Mouse (Mus musculus): ENCODE results near the gene Cacng4.

The Cacng4 gene

DNA sequence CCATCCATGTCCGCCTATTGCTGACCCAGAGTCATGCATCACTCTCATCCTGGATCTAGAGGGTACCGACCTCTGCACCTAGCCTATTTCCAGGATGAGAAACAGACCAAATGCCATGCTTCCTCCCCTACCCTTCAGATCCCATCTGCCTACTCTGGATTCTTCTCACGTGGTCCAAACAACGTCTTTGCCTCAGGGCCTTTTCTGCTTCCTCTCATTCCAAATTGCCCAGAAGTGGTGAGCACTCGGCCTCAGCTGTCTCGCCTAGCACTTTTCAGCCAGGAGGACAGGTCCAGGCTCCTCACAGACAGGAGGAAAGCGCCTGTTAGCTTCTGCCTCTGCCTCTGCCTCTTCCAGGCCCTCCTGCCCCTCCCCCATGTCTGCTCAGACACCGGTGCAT, 21.0 kb downstream of the Cacng4 start:
- no peak for DNase-seq (ENCODE audit: low read depth, low spot score)

DNA sequence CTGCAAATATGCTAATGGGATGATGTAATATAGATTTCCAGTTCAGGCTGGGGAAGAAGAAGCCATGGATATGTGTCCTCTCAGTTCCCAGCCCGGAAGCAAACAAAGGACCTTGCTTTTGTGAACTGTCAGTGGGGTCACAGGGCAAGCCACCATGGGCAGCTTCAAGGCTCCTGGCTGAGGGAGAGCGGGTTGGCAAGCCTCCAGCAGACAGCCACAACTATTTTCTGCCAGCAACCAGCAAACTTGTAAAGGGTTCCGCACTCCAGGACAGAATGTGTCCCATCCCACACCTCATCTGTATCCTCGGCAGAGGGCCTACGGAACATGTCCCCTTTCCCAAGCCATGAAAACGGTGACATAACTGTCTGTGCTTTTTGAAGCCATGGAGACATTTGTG, 22.4 kb downstream of the Cacng4 start:
- no peak for DNase-seq (ENCODE audit: low read depth, low spot score)

DNA sequence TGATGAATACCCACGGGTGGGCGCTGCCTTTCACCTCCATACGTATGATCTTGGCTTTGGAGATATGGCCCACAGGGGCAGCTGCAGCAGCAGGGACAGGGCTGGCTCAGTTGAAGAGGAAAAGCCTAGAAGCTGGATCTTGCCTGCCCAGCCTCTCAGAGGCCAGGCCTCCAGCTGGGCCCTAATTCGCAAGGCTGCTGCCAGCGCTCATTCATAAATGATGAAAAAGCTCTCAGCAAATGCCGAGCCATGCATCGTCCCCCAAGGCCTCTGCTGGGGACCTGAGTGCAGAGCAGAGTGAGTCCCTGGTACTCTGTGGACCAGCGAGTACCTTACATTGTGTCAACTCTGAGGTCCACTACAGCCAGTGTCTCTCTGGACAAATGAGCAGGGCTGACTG, 26.0 kb downstream of the Cacng4 start:
- DNase-seq (ENCODE audit: low read depth, low spot score) = no peak

DNA sequence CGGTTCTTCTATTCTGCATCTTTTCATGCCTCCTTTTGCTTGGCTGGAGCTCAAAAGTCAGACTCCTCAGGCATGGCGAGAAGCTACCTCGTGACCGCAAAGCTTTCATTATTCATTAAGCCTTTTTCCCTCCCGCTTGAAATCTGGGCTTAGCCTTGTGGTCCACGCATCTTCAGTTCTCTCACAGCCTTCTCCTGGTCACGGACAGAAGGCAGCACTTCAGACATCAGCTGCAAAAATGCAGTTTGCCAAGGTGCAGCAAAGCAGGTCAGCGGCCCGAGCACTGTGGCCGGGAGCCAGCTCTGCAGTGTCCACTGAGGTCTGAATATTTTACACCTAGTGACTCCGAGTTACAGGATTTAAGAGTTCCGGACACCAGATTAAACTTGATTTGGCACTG, 27.4 kb downstream of the Cacng4 start:
- no peak for DNase-seq (ENCODE audit: low read depth, low spot score)

DNA sequence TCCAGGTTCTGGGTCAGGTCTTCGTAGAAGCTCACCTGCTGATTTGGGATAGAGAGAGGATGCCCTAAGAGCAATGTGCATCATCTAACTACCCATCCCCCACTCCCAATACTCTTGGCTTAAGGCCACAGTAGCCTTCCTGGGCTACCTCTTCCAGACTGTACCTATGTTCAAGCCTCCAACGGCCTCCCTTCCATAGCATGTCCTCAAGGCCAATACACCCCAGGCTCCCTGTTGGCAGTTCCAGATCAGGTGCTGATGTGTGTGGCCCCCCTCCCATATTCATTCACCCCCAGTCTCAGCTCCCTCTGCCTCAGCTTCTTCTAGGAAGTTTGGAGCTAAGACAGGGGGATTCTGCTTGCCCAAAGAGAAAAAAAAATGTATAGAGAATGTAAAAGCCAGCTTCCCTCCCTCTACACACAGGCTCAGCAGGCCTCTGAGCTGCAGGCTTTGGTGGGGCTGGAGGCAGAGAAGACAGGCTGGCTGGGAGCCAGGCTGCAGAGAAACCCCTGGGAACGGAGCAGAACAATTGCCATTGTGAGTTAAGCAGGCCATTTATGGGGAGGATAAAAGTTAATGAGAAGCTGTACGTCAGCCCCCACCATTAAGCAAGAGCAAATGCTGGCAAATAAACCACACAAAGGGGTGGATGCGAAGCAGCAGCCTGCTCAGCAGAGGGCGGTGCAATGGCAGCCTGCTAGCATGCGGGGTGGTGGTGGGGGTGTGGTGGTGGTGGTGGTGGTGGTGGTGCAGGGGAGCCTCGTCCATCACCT, 31.5 kb downstream of the Cacng4 start:
- no peak for DNase-seq (ENCODE audit: low read depth, low spot score)

DNA sequence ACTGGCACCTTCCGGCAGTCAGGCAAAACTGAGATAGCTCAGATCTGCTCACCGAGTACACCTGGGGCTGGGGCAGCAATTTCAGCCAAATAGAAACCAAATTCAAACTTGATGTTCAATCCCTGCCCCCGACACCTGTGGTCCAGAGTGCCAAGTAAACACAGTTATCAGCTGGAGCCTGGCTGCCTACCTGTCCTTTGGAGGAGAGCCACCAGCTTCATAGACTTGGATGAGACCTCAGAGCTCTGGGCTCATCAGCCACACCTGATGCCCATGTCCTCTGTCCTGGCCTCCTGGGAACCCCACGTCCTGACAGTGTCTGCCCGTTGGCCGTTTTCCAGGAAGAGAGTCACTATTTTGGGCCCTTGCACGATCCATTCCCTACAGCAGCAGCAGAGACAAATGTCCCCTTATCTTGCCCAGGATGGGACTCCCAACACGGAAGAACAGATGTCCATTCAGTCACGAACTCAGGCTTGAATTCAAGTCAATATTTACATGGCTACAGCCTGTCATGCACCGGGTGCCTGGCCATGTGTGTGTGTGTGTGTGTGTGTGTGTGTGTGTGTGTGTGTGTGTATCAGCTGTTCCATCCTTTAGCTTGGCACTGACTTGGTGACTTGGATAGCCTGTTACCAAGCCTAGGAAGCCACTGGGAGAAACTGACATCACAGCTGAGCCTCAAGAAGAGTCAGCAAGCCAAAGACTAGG, 32.4 kb downstream of the Cacng4 start:
- no peak for DNase-seq (ENCODE audit: low read depth, low spot score)

DNA sequence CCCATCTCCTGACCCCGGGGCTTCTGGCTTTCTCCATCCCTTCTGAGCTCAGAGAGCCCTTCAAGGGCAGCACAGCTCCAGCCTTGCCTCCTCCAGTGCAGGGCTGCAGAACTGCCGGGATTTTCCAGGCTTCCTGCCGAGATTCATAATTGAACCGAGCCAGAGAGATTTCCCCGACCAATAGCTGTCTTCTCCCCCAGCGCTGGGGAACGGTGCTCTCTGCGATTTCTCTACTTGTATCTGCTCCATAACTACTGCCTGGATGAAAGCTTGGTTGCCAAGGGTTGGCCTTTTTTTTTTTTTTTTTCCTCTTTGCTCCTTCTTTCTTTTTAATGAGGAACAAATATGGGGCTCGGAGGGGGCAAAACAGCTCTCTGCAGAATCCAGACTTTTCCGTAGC, 34.4 kb downstream of the Cacng4 start:
- DNase-seq (ENCODE audit: low read depth, low spot score) = no peak

DNA sequence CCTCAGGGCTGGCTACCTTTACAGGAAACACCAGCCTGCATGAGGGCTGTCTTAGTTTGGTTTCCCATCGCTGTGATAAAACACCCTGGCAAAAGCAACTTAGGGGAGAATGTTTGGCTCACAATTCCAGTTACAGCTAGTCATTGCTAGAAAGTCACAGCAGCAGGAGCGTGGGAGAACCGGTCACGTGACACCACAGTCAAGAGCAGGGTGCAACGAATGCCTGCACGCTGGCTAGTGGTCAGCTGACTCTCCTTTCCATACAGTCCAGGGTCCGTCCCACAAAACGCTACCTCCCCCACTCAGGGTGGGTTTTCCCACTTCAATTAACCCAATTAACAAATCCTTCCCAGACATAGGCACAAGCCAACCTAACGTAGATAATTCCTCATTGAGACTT, 34.8 kb downstream of the Cacng4 start:
- no peak for DNase-seq (ENCODE audit: low read depth, low spot score)

DNA sequence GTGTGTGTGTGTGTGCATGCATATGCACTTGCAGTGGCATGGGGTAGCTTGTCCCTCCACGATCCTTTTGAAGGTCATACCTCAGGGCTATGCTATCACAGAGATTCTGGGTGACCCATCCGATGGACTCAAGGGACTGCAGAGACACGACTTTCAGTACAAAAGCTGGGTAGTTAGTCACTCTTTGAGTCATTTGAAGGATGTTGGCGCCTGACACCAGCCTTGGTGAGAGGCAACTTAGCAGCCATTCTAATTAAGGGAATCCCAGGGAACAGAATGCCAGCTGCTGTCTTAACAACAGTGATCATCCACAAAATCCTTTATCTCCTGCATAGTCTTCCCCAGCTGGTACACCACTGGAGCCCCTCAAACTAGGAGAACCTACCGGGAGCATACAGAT, 45.2 kb downstream of the Cacng4 start:
- DNase-seq (ENCODE audit: low read depth, low spot score) = no peak

DNA sequence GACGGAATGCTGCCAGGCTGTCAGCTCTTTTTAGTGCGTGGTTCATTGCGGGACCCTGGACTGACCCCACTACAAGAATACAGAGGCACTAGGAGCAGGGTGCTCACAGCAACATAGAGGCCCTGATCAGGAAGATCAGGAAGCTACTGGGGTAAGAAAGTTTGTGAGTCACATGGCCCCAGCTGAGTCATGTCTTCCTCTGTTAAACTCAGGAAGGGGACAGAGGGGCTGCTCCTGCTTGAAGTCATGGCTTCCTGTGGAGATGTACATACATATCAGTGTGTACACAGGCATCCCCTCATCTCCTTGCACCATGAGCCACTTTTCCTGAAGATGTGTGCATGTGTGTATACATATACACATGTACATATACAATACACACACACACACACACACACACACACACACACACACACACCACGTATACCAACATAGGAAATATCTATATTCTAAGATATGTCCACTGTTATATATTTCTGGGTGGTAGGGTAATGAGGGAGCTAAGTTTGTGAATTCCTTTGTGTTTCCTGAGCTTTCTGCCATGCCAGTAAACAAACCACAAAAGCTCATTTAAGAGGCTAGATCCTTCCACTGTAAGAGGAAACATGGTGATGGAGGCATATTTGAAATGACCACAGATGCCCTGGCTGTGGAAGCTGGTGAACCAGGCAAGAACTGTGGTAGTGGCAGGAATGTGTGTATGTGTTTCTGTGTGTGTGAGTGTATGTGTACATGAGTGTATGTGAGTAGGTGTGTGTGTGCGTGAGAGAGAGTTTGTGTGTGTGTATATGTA, 45.9 kb downstream of the Cacng4 start:
- DNase-seq (ENCODE audit: low read depth, low spot score) = no peak

DNA sequence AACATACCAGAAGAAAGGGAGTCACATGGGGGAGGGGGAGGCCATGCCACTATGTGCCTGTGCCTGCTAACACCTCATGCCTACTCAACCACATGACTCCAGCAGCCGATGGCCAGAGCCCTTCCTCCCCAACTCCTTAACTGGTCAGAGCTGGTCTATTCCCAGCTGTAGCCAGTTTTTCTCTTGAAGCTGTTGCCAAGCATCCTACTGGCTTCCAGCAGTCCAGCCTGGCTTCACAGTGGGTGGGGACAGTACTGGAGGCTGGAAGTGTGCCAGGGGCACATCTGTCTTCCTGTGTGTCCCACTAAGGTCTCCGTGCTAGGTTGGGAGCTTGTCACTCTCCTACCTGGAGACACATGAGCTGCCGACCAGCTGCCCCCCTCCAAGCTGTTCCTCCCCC, 51.3 kb downstream of the Cacng4 start:
- DNase-seq (ENCODE audit: low read depth, low spot score) = no peak

DNA sequence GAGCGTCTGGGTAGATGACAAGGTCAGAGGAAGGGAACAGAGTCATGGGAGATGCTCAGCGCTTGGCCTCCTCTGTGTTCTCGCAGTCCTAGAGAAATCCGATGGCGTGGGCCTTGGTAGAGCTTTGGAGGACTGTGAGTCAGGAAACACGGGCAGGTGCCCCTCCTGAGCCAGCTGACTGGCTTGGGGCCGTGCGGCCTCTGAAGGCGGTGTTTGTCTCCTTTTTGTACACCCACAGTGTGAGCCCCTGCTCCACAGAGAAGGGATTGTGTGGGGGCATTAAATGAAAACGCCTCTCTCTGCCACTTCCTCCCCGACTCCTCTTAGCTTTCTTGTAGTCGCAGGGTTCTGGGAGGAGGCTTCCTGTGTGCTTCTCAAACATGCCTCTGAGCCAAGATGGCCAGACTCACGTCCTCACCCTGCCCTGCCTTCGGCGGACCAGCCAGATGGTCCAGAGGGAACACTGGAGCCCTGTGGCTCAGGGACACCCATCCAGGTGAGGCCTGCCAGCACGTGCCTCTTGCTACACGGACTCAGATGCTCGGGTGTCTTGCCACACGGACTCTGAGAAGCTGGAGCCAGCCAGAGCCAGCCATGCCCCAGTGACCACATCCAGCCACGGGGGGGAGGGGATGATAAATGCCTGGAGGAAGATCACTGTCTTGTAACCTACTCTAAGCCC, 55.8 kb downstream of the Cacng4 start:
- DNase-seq (ENCODE audit: low read depth, low spot score) = no peak

DNA sequence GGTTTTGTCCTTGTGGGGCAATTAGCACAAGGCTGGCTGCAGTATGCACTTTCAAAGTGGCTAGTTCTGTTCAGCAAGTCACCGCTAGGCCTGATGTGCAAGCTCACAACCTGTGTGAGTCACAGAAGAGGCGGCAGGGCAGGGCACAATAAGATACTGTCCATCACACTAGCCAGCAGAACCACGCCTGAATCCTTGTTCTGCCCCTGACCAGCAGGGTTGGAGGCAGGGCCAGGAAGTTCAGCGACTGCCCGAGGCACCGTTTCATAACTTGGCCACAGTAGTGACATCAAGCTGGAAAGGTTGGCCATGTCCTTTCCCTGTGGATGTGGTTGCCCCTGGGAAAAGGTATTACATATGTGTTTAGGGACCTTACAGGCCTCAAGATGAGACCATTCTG, 56.5 kb downstream of the Cacng4 start:
- DNase-seq (ENCODE audit: low read depth, low spot score) = no peak

DNA sequence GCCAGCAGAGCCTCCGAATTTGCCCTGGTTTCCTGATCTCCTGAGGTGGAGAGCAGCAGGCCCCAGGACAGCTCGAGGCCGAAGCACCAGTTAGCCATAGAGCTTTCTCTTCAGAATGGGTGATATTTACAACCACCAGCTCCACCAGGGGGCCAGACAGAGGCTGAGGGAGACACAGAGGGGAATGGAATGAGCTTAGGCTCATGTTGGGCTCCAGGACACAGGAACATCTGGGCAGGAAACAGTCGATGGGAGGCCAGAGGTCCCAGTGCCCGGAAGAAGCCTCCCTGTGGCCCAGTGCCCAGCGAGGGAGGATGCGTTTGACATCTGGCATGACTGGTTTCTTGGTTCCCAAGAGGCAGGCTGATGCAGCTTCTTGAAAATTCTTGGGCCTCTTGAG, 60.2 kb downstream of the Cacng4 start:
- no peak for DNase-seq (ENCODE audit: low read depth, low spot score)

DNA sequence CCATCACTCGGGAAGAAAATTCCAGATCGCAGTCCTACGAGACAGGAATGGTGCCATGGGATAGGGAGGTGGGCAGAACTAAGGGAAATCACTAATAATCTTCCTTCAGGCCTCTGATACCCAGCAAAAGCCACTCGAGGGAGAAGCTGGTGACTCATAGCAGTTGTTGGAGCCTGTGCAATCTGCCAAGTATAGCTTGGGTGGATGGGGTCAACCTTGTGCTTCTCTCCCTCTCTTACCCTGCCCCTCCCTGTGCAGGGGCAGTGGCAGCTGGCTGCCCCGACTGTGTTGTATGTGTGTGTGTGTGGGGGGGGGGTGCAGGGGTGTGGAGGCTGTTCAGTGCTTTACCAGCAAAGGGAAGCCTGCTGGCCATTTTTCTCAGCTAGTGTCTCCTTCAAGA, 62.9 kb downstream of the Cacng4 start:
- DNase-seq (ENCODE audit: low read depth, low spot score) = no peak

DNA sequence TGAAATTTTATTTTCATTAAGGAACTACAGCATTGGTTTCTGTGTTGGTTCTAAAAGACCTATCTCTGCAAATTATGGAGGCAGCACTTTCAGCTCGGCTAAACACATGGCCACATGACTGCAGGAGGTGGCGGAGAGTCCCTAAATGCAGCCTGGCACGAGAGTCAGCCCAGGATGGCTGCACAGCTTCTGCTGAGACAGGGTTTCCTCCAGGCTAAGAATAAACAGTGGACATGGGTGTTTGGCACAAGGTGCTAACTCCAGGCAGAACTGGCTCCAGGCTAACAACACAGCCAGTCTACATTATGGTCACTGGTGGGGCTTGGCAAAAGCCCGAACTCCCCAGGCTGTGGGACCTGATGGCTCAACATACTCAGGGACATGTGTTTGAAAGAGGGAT, 63.4 kb downstream of the Cacng4 start:
- DNase-seq (ENCODE audit: low read depth, low spot score) = no peak

DNA sequence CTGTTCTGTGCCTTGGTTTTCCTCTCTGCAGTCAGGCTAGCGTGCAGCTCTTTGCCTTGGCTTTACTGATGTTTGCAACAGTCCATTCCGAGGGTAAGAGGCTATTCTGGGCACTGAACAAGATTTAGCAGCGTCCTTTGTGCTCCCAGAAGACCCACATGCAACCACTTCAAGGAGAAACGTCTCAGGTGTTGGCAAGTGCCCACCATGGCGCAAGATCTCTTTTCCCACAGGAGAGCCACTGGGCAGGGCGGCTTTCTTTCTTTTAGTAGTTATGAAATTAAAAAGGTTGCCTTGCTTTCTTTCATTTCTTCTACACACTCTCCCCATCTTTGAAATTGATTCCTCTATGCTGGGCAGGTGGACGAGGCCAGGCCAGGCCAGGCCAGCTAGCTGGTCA, 65.2 kb downstream of the Cacng4 start:
- no peak for DNase-seq (ENCODE audit: low read depth, low spot score)

DNA sequence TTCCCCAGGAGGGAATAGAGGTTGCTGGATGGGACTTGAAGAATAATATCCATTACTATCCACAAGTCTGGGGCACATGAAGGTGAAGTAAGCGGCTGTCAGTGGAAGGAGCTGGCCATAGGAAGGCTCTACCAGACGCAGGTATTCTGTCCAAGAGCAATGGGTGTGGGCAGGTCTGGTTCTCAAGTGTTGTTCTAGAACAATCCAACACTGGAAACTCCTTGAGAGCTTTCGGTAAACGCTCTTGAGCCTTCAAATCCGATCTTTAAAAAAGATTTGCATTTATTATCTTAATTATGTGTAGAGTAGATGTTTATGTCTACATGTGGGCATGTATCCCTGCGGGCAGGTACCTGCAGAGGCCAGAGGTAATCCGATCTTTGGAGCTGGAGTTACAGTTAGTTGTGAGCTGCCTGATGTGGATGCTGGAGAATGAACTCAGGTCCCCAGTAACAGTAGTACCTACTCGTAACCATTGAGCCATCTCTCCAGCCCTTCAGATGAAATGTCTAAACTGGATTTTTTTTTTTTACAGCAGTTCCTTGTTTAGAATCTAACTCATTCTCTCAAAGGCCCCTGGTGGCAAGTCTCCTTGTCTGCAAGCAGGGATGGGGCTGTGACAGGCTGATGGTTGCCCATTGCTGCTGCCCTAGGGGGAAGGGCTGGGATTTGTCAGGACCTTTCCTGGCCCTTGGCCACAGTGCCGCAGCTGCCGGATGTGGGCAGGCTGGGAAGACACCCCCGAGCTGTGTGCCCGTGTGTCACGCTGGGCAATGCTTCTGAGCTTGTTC, 66.1 kb downstream of the Cacng4 start:
- DNase-seq (ENCODE audit: low read depth, low spot score) = no peak

DNA sequence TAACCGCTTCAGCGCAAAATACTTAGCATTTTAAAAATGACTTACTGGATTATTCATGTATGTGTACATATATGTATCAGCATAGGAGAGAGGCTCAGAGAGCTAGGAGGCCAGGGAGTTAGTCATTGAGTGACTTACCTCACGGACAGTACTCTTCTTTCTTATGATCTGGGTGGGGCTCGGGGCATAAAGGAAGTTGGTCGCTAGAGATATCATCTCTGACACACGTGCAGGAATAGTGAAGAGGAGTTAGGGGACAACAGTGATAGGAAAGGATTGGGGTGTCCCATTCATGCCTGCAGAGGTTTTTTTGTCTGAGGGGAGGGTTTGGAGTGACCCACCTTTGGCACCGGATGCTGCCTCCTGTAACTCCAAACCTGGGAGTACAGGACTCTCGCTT, 69.8 kb downstream of the Cacng4 start:
- no peak for DNase-seq (ENCODE audit: low read depth, low spot score)

DNA sequence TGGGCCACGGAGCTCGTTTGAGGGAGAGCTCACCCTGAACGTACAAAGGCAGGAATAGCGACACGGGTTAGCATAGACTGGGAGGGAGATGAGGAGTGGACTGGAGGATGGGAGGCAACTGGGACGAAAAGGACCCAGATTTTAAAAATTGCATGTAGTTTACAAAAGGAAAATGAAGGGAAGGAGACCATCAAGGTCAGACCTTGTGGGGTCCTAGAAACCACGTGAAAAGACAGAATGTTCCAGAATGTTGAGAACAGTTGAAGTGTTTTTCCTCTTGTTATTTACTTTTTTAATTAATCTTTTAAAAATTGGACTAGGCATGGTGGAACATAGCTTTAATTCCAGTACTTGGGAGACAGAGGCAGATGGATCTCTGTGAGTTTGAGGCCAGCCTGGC, 73.3 kb downstream of the Cacng4 start:
- no peak for DNase-seq (ENCODE audit: low read depth, low spot score)

DNA sequence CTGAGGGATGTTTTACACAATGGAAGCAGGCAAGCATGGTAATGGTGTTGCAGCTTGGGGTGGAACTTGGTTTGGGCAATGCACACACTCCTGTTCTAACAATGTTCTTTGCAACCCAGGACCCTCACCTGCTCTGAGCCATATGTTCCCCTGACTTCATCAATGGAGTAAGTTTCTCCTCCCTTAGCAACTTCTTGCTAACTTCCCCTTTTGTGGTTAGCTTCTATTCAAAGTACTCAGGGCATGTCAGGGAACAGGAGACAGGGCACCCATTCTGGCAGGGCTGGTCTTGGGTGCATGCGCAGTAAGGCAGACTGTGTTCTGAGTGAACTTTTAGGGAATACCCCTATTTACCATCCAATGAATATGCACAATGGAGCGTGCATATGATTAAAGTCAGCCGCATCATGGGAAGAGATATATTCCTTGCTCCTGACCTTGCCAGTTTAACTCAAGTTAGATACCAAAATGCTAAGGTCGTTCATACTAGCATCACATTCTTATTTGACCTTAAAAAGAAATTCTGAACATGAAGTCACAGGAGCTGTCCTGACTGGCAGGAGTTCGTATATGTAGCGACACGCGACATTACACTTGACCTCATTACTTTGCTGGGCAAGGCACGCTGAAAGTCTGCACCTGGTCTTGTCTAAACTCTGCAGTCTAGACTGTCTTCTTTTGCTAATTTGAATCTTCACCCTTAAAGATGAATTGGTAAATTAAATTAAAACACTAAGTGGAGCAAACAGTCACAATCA, 73.9 kb downstream of the Cacng4 start:
- DNase-seq (ENCODE audit: low read depth, low spot score) = no peak
